Mouse (Mus musculus): ENCODE measurements around the gene Nav3.

DNA sequence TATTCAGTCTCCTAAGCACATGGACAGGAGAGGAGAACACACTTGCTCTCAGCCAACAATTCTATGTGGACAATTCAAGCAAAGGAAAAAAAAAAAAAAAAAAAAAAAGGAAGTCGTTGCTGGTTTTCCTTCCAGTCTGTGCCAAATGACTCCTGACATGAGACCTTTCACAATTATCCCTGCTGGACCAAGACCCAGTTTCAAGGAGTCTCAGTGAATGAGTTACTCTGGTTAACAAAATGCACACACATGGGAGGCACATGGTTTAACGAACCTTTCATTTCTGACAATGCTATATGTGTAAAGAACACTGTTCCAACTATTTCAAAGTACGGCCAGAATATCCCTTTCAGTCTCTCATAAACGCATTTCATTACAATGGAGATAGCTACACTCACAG is 552.8 kb downstream of the Nav3 start:
- TF ChIP-seq CTCF (IDR thresholded peaks at IDR 0.05; ENCODE audit: extremely low read depth, insufficient read length, insufficient replicate concordance, low read depth, low read length) (no peak), POLR2A (IDR thresholded peaks at IDR 0.05; ENCODE audit: low read depth, low read length) (no peak)
